Mouse (Mus musculus): ENCODE measurements around the gene Impdh1.

Gene Impdh1

GRCm38 (mm10) chr6:29230386-29230785 is 14.2 kb upstream of the Impdh1 start:
- CTCF ChIA-PET, result interaction anchor here in 3 of 4 experiments (0.7 to 2.5 kb wide), 4 partner anchors 10 to 11 kb away, joined by 3 to 15 read pairs (median 3); no protein-coding TSS in a partner anchor
- POLR2A ChIA-PET, result interaction anchor here in 1 of 4 experiments (0.8 to 1.7 kb wide), 3 partner anchors 11 to 26 kb away, joined by 3 read pairs; no protein-coding TSS in a partner anchor

DNA sequence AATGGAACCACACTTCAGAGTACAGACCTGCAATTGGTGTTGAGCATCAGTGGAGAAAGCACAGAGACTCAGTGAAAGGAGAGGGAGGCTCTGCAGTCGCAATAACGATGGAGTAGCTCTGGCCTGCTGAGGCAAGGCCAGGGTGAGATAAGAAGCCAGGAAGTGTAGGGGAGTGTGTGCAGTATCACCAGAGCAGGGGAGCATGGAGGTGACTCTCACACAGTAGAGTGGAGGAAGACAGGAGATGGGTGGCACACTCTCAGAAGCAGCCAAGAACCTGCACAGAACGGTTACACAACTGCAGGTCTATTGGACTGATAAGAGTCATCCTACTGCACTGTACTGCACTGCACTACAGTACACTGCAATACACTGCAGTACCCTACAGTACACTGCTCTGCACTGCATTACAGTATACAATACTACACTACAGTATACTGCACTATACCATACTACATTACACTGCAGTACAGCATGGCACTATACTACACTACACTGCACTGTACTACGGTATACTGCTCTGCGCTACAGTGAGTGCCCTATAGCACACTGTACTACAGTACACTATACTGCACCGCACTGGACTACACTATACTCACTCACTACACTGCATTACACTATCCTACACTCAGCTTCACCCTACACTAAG is 13.2 kb upstream of the Impdh1 start:
- CTCF ChIA-PET, result interaction anchor here in 3 of 4 experiments (0.7 to 1.4 kb wide), 5 partner anchors 11 to 58 kb away, joined by 3 to 5 read pairs (median 3); partner anchors contain the start of gene Fam71f2 (in 1 of the 3)
- POLR2A ChIA-PET, result interaction anchor here in 2 of 4 experiments (1.5 to 2.6 kb wide), 2 partner anchors 13 kb away, joined by 5 to 9 read pairs; partner anchors contain the start of gene Impdh1 (in 2 of the 2)

GRCm38 (mm10) chr6:29217717-29218116 is 1.6 kb upstream of the Impdh1 start:
- ChIA-PET POLR2A (interaction anchor here in 3 of 4 experiments (0.6 to 2.2 kb wide), 5 partner anchors 11 to 387 kb away, joined by 3 to 9 read pairs (median 4); no protein-coding TSS in a partner anchor), CTCF (interaction anchor here in 2 of 4 experiments (0.6 to 1.0 kb wide), 3 partner anchors 23 to 99 kb away, joined by 3 to 6 read pairs (median 3); no protein-coding TSS in a partner anchor)

GRCm38 (mm10) chr6:29215181-29215580 is 983 bp downstream of the Impdh1 start:
- POLR2A ChIA-PET, result interaction anchor here in 2 of 4 experiments (0.9 to 3.4 kb wide), 21 partner anchors 8 to 253 kb away, joined by 3 to 23 read pairs (median 6); partner anchors contain the start of genes Calu (in 1 of the 2), Prrt4 (in 1 of the 2) and Rbm28 (in 1 of the 2)

GRCm38 (mm10) chr6:29214776-29215175 is 1.4 kb downstream of the Impdh1 start:
- ChIA-PET POLR2A (interaction anchor here in 3 of 4 experiments (0.7 to 3.4 kb wide), 15 partner anchors 9 to 434 kb away, joined by 3 to 23 read pairs (median 7); partner anchors contain the start of genes Rbm28 (in 2 of the 3), Calu (in 1 of the 3) and Prrt4 (in 1 of the 3)), CTCF (interaction anchor here in 2 of 4 experiments (0.5 to 1.9 kb wide), 4 partner anchors 26 to 436 kb away, joined by 3 to 21 read pairs (median 4); partner anchors contain the start of gene Opn1sw (in 1 of the 2))

More at GRCm38 (mm10) chr6:29215181-29215580, 983 bp downstream of the Impdh1 start:
- CTCF ChIA-PET, result interaction anchor here in 3 of 4 experiments (1.0 to 2.0 kb wide), 8 partner anchors 10 to 64 kb away, joined by 3 to 21 read pairs (median 6); partner anchors contain the start of genes Fam71f2 (in 1 of the 3) and Rbm28 (in 1 of the 3)

GRCm38 (mm10) chr6:29214245-29214644 is 1.9 kb downstream of the Impdh1 start:
- ChIA-PET CTCF (interaction anchor here in 2 of 4 experiments (0.5 to 0.8 kb wide), 3 partner anchors 26 to 437 kb away, joined by 3 to 4 read pairs (median 3); partner anchors contain the start of gene Opn1sw (in 1 of the 2)), POLR2A (interaction anchor here in 3 of 4 experiments (0.7 to 3.4 kb wide), 9 partner anchors 9 to 435 kb away, joined by 3 to 23 read pairs (median 10); partner anchors contain the start of genes Calu (in 1 of the 3) and Rbm28 (in 1 of the 3))

DNA sequence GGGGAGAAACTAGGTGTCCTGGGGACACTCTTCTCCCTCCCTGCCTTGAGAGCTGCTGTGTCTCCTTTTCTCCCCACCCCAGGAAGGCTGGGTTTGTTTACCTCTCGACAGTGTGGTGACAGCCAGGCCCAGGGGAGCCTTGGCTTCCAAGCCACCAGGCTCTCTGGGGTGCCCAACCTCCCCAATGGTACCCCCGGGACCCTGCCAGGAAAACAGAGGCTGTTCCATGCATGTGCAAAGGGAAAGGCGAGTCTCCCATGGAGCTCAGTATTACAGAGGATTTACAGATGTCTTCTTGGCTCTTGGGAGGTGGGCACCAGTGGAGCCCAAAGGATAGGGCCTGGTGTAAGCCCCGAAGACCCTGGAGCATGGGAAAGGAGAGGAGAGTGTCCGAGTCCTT is 2.7 kb downstream of the Impdh1 start:
- ChIA-PET POLR2A (interaction anchor here in 2 of 4 experiments (0.8 to 3.2 kb wide), 4 partner anchors 9 to 59 kb away, joined by 3 to 11 read pairs (median 6); partner anchors contain the start of genes Hilpda (in 1 of the 2) and Rbm28 (in 1 of the 2)), CTCF (interaction anchor here in 1 of 4 experiments (0.8 kb wide), 1 partner anchor 27 kb away, joined by 3 read pairs; no protein-coding TSS in a partner anchor)

DNA sequence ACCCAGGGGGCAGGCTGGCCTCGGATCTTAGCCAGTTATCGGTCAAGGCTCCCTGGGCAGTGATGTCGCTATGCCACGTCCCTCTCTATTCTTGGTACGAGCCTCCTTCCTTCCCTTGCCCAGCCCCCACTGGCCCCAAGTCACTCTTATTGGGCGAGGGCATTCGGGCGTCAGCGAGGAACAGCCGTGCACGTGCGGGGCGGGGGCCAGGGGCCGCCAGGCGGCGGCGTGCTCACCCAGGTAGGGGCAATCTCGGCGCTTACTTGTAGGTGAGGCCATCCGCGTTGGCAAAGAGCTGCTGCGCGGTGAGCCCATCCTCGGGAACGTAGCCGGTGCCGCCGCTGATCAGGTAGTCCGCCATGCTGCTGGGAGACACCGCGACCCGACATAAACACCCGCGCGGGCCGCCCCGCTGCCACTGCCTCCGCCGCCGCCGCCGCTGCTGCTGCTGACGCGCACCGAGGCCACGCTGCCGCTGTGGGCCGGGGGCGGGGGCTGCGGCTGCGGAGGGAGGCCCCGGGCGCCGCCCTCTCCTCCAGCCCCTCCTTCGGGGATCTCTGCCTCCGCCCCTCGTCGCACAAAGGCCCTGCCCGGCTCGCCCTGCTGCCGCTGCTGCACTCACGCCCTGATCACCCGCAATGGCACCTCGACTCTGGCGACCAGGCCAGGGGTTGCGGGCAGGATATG is 4.2 kb downstream of the Impdh1 start:
- CTCF ChIA-PET, result interaction anchor here in 1 of 4 experiments (1.3 kb wide), 1 partner anchor 32 kb away, joined by 3 read pairs; the partner anchor contains the start of gene Prrt4

DNA sequence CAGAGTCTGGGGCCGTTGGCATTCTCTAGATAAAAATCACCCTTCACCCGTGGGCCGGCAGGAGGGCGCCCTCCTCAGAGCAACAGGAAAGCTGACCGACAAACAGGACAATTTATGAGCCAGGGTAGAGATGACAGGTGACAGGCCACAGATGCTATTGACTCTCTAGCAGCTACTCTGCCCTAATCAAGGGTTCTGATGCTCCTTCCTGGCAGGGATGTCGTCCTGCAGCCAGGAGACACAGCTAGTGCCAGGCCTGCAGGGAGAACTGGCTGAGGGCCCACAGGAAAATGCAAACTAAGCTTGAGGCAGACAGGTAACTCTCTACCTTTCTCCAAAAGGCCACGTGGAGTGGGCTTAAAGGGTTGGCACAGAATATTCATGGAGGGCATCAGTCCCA is 5.0 kb downstream of the Impdh1 start:
- CTCF ChIA-PET, result interaction anchor here in 2 of 4 experiments (0.8 to 1.3 kb wide), 3 partner anchors 32 to 94 kb away, joined by 3 to 4 read pairs (median 3); partner anchors contain the start of genes Prrt4 (in 1 of the 2) and Rbm28 (in 1 of the 2)
- POLR2A ChIA-PET, result interaction anchor here in 2 of 4 experiments (0.8 to 3.2 kb wide), 8 partner anchors 9 to 261 kb away, joined by 3 to 11 read pairs (median 4); partner anchors contain the start of gene Hilpda (in 1 of the 2)

More for the DNA sequence above, 4.2 kb downstream of the Impdh1 start:
- POLR2A ChIA-PET, result interaction anchor here in 2 of 4 experiments (0.8 to 3.2 kb wide), 6 partner anchors 10 to 260 kb away, joined by 3 to 11 read pairs (median 4); partner anchors contain the start of gene Hilpda (in 1 of the 2)

DNA sequence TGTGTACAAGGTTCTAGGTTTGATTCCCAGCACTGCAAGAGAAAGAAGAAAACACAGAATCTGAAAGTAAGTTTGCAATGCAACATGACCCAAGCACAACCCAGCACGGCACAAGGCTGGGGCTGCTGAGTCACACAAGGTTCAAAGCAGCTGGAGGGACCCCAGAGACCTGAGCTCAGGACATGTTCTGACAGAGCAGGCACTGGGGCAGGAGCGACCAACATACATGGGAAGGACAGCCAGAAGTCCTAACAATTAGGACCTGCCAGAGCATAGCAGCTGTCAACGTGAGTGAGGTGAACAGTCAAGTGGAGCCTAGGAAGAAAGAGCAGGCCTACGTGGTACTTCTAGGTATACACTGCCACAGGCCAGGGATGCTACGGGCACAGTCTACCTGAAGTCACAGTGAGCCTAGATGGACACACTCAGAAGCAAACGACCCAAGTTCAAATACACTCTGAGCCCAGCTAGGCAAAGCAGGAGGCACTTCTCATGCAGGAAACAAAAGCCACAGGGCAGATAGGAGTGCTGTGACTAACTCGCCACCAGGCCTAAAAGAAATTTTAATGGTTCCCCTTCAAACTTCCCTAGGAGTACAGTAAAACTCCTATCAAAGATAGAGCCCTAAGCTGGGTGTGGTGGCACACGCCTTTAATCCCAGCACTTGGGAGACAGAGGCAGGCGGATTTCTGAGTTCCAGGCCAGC is 5.8 kb downstream of the Impdh1 start:
- POLR2A ChIA-PET, result interaction anchor here in 3 of 4 experiments (0.6 to 1.2 kb wide), 6 partner anchors 9 to 63 kb away, joined by 3 to 4 read pairs (median 3); no protein-coding TSS in a partner anchor
- CTCF ChIA-PET, result interaction anchor here in 1 of 4 experiments (0.8 to 1.0 kb wide), 2 partner anchors 35 to 46 kb away, joined by 3 read pairs; partner anchors contain the start of gene Rbm28

DNA sequence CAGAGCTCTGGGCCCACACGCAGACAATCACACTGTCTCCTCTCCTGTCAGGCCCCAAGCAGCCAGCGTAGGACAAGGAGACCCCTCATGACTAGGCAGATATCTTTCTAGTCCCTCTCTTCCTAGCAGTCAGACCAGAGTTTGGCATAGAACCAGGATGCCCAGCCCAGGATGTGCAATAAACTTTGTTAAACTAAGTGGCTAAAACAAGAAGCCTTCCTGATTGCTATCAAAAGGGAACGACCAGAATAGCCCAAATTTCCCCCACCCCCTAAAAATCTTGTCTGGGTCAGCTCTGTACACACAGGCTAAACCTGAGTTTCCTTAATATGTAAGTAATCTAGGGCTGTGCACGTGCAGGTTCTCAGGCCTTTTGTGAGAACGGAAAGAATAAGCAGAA is 8.0 kb downstream of the Impdh1 start:
- CTCF ChIA-PET, result no interaction called here
- POLR2A ChIA-PET, result interaction anchor here in 2 of 4 experiments (0.7 to 2.2 kb wide), 3 partner anchors 25 to 71 kb away, joined by 3 to 7 read pairs (median 3); partner anchors contain the start of gene Fam71f2 (in 1 of the 2)

DNA sequence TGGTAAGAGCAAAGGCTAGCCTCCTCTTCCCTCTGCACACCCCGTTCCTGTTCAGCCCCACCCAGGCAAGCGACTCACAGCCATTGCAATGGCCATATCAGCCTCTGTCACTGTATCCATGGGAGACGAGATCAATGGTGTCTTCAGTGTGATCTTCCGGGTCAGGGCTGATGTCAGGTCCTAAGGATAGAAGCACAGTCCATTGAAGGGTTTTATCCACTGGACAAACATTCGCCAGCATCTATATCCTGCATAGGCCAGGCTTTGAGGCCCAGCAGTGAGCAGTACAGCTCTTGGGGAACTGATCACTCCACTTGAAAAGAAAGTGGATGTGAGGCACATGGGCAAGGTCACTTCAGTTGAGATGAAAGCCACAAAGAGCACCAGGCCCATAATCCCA is 9.1 kb downstream of the Impdh1 start:
- POLR2A ChIA-PET, result interaction anchor here in 2 of 4 experiments (0.8 to 3.2 kb wide), 6 partner anchors 8 to 72 kb away, joined by 3 to 23 read pairs (median 4); partner anchors contain the start of genes Impdh1 (in 2 of the 2) and Fam71f2 (in 1 of the 2)
- CTCF ChIA-PET, result interaction anchor here in 3 of 4 experiments (1.4 to 2.8 kb wide), 6 partner anchors 9 to 72 kb away, joined by 3 to 32 read pairs (median 12); partner anchors contain the start of genes Fam71f2 (in 1 of the 3) and Impdh1 (in 1 of the 3)

DNA sequence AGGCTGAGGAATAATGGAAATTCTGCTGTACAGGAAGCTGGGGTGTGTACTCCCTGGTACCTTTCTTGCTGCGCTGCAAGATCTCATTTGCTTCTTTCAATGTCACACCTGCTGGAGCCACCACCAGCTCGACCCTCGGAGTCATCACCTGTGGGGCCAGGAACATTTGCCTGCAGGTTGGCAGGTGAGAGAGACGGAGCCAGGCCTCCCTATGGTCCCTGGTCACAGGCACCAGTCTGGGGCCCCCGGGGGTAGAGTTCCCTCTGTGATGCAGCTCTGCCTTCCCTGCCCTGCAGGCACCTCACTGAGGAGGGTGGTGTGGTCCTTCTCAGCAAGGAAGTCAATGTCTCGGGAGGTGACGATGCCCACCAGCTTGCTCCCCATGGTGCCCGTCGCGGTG is 10.2 kb downstream of the Impdh1 start:
- ChIA-PET CTCF (interaction anchor here (0.6 to 2.8 kb wide), 16 partner anchors 10 to 279 kb away, joined by 3 to 32 read pairs (median 6); partner anchors contain the start of genes Fam71f2 (in 3 of the 4), Impdh1 (in 1 of the 4) and Opn1sw (in 1 of the 4)), POLR2A (interaction anchor here in 3 of 4 experiments (0.6 to 3.2 kb wide), 14 partner anchors 9 to 847 kb away, joined by 3 to 23 read pairs (median 5); partner anchors contain the start of genes Impdh1 (in 2 of the 3), Rbm28 (in 2 of the 3), Calu (in 1 of the 3) and Hilpda (in 1 of the 3))

- ChIA-PET POLR2A (interaction anchor here in 3 of 4 experiments (0.6 to 3.2 kb wide), 27 partner anchors 9 to 848 kb away, joined by 3 to 23 read pairs (median 4); partner anchors contain the start of genes Impdh1 (in 3 of the 3), Calu (in 2 of the 3), Hilpda (in 2 of the 3) and Rbm28 (in 2 of the 3)), CTCF (interaction anchor here (0.6 to 2.8 kb wide), 31 partner anchors 9 to 1424 kb away, joined by 3 to 32 read pairs (median 4); partner anchors contain the start of genes Fam71f2 (in 3 of the 4), Impdh1 (in 3 of the 4), Rbm28 (in 2 of the 4) and Calu (in 1 of the 4))
Observed at GRCm38 (mm10) chr6:29204932-29205614, 11.1 kb downstream of the Impdh1 start.

Data from embryonic stem cell, embryonic (primary cell).